Mouse (Mus musculus): Measurements from ENCODE around the gene Cep164. TPM values are rescaled to one million over a fixed set of nuclear protein-coding genes. Genes with fewer than 3 reads are reported as not detected.
A peak's percentile ranks its signal among the peaks of the same experiment; 100 is the strongest.

The Cep164 gene
- 12.4 and 15.5 TPM in 2 replicates for polyA plus RNA-seq (2015; fragmentation: Nextera tagmentation; extraction: Ambion mirVana)

DNA sequence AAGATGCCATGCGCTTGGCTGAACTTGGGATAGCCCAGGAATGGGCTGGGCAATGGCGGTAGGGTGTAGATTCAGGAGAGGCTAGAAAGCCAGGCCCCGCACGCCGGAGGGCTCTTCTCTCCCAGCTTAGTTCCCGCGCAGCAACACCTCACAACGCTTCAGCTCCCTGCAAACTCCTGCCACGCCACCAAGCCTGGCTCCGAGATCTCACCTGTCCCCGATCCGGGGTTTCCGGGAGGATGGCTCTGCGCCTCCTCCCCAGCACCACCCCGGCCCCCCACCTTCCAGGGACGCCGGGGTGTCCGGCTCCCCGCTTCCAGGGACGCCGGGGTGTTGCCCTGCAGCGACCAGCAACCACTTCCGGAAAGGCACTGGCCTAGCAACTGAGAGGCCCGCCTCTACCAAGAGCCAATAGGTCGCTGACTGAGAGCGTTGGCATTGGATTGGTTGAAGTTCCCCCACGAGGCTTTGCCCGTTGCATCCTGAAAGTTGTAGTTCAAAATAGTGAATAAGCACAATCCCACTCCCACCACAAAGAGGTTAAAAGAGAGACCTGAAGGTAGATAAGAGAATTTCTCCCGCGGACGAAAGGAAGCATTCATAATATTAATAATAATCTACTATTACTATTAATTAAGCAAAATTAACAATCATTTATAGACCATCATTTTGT lies at the start of gene Cep164:
Gene Cep164 (minus strand): TSS at position 401 of the 673 bp plus-strand sequence.
- H3K27ac ChIP-seq (ENCODE audit: low read depth, low read length): peak within 1 kb of the TSS; percentile 69
- peak within 1 kb of the TSS; percentile 63 for H3K9ac ChIP-seq (ENCODE audit: low read depth, low read length)
- peak within 1 kb of the TSS; percentile 76 for H3K4me2 ChIP-seq (replicated peaks; ENCODE audit: low read depth)
- H3K27me3 ChIP-seq (replicated peaks; ENCODE audit: control insufficient read depth, insufficient read depth, low read length): no peaks in the 10 kb centered on the region
- H3K4me1 ChIP-seq (replicated peaks; ENCODE audit: control insufficient read depth, insufficient read depth, low read length): no peaks in the 10 kb centered on the region
- H3K36me3 ChIP-seq (ENCODE audit: control insufficient read depth, insufficient read depth): no peaks in the 10 kb centered on the region
- peak; percentile 94 for ATAC-seq
- peak within 1 kb of the TSS; percentile 80 for H3K4me3 ChIP-seq (ENCODE audit: low read depth, low read length)
- WGBS: under 1% methylated on average over 31 of the region's 31 CpGs
- 0 out of 2 replicates have a peak, but pooled peaks cover 5% of the 10 kb centered on the region for H3K9me3 ChIP-seq (ENCODE audit: control insufficient read depth)
- TF ChIP-seq CTCF (IDR thresholded peaks at IDR 0.05; ENCODE audit: low read depth): no peak

- Histone ChIP-seq H3K36me3 (ENCODE audit: control insufficient read depth, insufficient read depth) (peaks cover 37% of the 10 kb centered on the region; the same call in 1 of the 2 replicates), H3K9me3 (ENCODE audit: control insufficient read depth) (no peaks in the 10 kb centered on the region), H3K4me1 (replicated peaks; ENCODE audit: control insufficient read depth, insufficient read depth, low read length) (no peaks in the 10 kb centered on the region), H3K4me2 (replicated peaks; ENCODE audit: low read depth) (no peak overlapping the region), H3K9ac (ENCODE audit: low read depth, low read length) (no peak overlapping the region), H3K4me3 (ENCODE audit: low read depth, low read length) (no peak overlapping the region), H3K27me3 (replicated peaks; ENCODE audit: control insufficient read depth, insufficient read depth, low read length) (no peaks in the 10 kb centered on the region), H3K27ac (ENCODE audit: low read depth, low read length) (no peak overlapping the region)
- no peak; the same call in 1 of the 2 replicates for ATAC-seq
- WGBS: 72% methylated on average over 2 of the region's 2 CpGs
- peak; percentile 59 for TF ChIP-seq CTCF (IDR thresholded peaks at IDR 0.05; ENCODE audit: low read depth)
Measured at GRCm38 (mm10) chr9:45877928-45878327, 49.4 kb upstream of the Cep164 start.

- Histone ChIP-seq H3K4me1 (replicated peaks; ENCODE audit: control insufficient read depth, insufficient read depth, low read length) (no peaks in the 10 kb centered on the region), H3K27ac (ENCODE audit: low read depth, low read length) (no peak overlapping the region), H3K9me3 (ENCODE audit: control insufficient read depth) (no peaks in the 10 kb centered on the region), H3K4me2 (replicated peaks; ENCODE audit: low read depth) (no peak overlapping the region), H3K9ac (ENCODE audit: low read depth, low read length) (no peak overlapping the region), H3K4me3 (ENCODE audit: low read depth, low read length) (no peak overlapping the region), H3K27me3 (replicated peaks; ENCODE audit: control insufficient read depth, insufficient read depth, low read length) (no peaks in the 10 kb centered on the region), H3K36me3 (ENCODE audit: control insufficient read depth, insufficient read depth) (peaks cover 62% of the 10 kb centered on the region)
- WGBS: 45% methylated on average over 3 of the region's 3 CpGs
- peak; percentile 67 for ATAC-seq
- no peak for TF ChIP-seq CTCF (IDR thresholded peaks at IDR 0.05; ENCODE audit: low read depth)
Measured at GRCm38 (mm10) chr9:45870265-45870664, 41.8 kb upstream of the Cep164 start.

DNA sequence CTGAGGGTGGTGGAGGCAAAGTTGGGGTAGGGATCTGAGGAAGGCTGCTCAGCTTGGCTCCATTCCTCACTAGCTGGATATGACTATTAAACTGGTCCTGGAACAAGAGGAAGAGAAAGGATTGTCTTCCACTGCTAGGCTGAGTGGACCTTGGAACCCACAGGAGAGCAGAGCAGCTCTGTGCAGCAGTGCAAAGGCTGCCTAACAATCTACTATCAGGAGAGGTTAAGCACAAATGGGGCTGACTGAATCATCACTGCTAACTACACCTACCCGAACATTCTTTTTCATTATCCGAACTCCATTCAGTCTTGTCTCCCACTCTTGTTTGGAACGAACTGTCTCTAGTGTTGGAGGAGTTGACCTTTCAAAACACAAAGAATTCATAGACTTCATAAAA lies 40.7 kb upstream of the Cep164 start:
- peak; percentile 59 for ATAC-seq
- H3K4me2 ChIP-seq (replicated peaks; ENCODE audit: low read depth): no peak overlapping the region
- H3K36me3 ChIP-seq (ENCODE audit: control insufficient read depth, insufficient read depth): peaks cover 69% of the 10 kb centered on the region
- no peaks in the 10 kb centered on the region for H3K27me3 ChIP-seq (replicated peaks; ENCODE audit: control insufficient read depth, insufficient read depth, low read length)
- H3K9me3 ChIP-seq (ENCODE audit: control insufficient read depth): no peaks in the 10 kb centered on the region
- no peak overlapping the region; the same call in none of the 2 replicates for H3K27ac ChIP-seq (ENCODE audit: low read depth, low read length)
- no peak overlapping the region for H3K4me3 ChIP-seq (ENCODE audit: low read depth, low read length)
- TF ChIP-seq CTCF (IDR thresholded peaks at IDR 0.05; ENCODE audit: low read depth): no peak
- no peaks in the 10 kb centered on the region for H3K4me1 ChIP-seq (replicated peaks; ENCODE audit: control insufficient read depth, insufficient read depth, low read length)
- H3K9ac ChIP-seq (ENCODE audit: low read depth, low read length): no peak overlapping the region
- 74% methylated on average over 3 of the region's 3 CpGs for WGBS

- no peaks in the 10 kb centered on the region for H3K27me3 ChIP-seq (replicated peaks; ENCODE audit: control insufficient read depth, insufficient read depth, low read length)
- H3K27ac ChIP-seq (ENCODE audit: low read depth, low read length): 0 out of 2 replicates have a peak overlapping the region, but pooled peaks have one; percentile 29
- no peak overlapping the region for H3K9ac ChIP-seq (ENCODE audit: low read depth, low read length)
- H3K36me3 ChIP-seq (ENCODE audit: control insufficient read depth, insufficient read depth): peaks cover 68% of the 10 kb centered on the region
- WGBS: 64% methylated on average over 7 of the region's 7 CpGs
- H3K4me3 ChIP-seq (ENCODE audit: low read depth, low read length): no peak overlapping the region
- no peak overlapping the region for H3K4me2 ChIP-seq (replicated peaks; ENCODE audit: low read depth)
- H3K9me3 ChIP-seq (ENCODE audit: control insufficient read depth): no peaks in the 10 kb centered on the region
- no peak for TF ChIP-seq CTCF (IDR thresholded peaks at IDR 0.05; ENCODE audit: low read depth)
- peak; percentile 53 for ATAC-seq
- H3K4me1 ChIP-seq (replicated peaks; ENCODE audit: control insufficient read depth, insufficient read depth, low read length): 0 out of 2 replicates have a peak, but pooled peaks cover 3% of the 10 kb centered on the region
Measured at GRCm38 (mm10) chr9:45861813-45862212, 33.3 kb upstream of the Cep164 start.

DNA sequence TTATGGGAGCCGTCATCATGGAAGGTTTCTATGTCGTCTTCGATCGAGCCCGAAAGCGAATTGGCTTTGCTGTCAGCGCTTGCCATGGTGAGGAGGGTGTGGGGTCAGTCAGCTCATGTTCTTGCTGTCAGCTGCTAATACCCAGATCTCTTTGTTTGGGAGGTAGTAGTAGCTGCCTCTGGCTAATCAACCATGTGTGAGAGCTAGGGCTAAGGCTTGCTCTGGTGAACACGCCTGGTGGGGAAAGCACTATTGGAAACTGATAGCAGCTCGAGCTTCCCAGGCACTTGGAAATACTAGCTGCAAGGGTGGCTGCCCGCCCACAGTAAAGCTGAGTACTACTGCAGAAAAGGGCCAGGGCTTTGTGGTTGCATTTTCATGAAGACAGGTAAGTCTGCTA lies 30.9 kb upstream of the Cep164 start:
- H3K4me2 ChIP-seq (replicated peaks; ENCODE audit: low read depth): no peak overlapping the region
- H3K9ac ChIP-seq (ENCODE audit: low read depth, low read length): no peak overlapping the region
- no peaks in the 10 kb centered on the region for H3K9me3 ChIP-seq (ENCODE audit: control insufficient read depth)
- H3K27ac ChIP-seq (ENCODE audit: low read depth, low read length): no peak overlapping the region
- no peak for ATAC-seq
- H3K27me3 ChIP-seq (replicated peaks; ENCODE audit: control insufficient read depth, insufficient read depth, low read length): no peaks in the 10 kb centered on the region
- WGBS: 93% methylated on average over 10 of the region's 10 CpGs
- H3K4me3 ChIP-seq (ENCODE audit: low read depth, low read length): no peak overlapping the region
- H3K4me1 ChIP-seq (replicated peaks; ENCODE audit: control insufficient read depth, insufficient read depth, low read length): 0 out of 2 replicates have a peak, but pooled peaks cover 3% of the 10 kb centered on the region
- no peak for TF ChIP-seq CTCF (IDR thresholded peaks at IDR 0.05; ENCODE audit: low read depth)
- H3K36me3 ChIP-seq (ENCODE audit: control insufficient read depth, insufficient read depth): peaks cover 59% of the 10 kb centered on the region

Measured in intestine, postnatal 0 days (tissue).